Mouse (Mus musculus) testis, postnatal 14 days (tissue): ENCODE measurements around the gene Rbm38.

Experiments used
- DNase-seq: peaks from one replicate; pipeline ENCODE4 v3.0.0; 2021; ENCODE audit warnings: low spot score

Gene Rbm38

GRCm38 (mm10) chr2:173061443-173062351, 41.4 kb downstream of the Rbm38 start:
- no peak for DNase-seq

- DNase-seq: no peak
Observed at GRCm38 (mm10) chr2:173063219-173063618, 42.9 kb downstream of the Rbm38 start.

GRCm38 (mm10) chr2:173064864-173065263, 44.6 kb downstream of the Rbm38 start:
- DNase-seq: no peak

GRCm38 (mm10) chr2:173072948-173073347, 52.6 kb downstream of the Rbm38 start:
- no peak for DNase-seq

- DNase-seq: no peak
Observed at GRCm38 (mm10) chr2:173073666-173074065, 53.4 kb downstream of the Rbm38 start.

GRCm38 (mm10) chr2:173076921-173077320, 56.6 kb downstream of the Rbm38 start:
- DNase-seq: no peak

GRCm38 (mm10) chr2:173079766-173080549, 59.7 kb downstream of the Rbm38 start:
- DNase-seq: no peak

- peak; percentile 56 for DNase-seq
Observed at GRCm38 (mm10) chr2:173080785-173081241, 60.5 kb downstream of the Rbm38 start.

- DNase-seq: no peak
Observed at GRCm38 (mm10) chr2:173082706-173083105, 62.4 kb downstream of the Rbm38 start.

GRCm38 (mm10) chr2:173083106-173083505, 62.8 kb downstream of the Rbm38 start:
- no peak for DNase-seq

- DNase-seq: no peak
Observed at GRCm38 (mm10) chr2:173083712-173084475, 63.6 kb downstream of the Rbm38 start.
